37 mouse cellular contexts compared by ENCODE assay signal in the genomic region with DNA sequence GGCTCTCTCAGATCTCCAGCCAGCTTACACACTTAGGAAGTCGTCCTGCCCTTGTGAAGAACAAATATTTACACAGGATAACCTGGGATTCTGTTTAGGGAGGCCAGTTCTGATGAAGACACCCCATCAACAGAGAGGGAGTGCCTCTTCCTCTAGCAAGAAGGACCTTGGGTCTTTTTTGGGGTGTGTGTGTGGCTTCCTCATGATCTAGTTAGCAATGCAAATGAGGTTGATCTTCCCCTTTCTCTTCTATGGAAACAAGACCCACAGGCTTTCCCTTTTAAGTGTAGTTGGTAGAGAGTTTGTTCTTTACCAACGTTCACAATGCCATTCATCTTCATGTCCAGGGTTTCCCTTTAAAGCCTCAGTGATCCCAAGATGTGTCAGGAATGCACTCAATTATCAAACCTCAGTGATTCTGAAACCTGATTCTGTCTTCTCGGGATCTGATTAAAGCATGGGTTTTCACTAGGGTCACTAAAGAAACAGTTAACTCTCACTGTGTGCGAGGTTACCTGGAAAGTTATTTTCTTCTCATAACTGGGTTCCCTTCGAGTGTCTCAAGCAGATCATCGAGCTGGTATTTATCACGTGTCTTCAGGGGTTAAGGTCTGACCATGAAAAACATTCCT. TPM values are rescaled to one million over a fixed set of nuclear protein-coding genes. Genes with fewer than 3 reads are reported as not detected.
DNase-seq lines count a peak whose midpoint lies in the region; ATAC-seq lines count a peak whose summit lies in the region.
"Had no signal": no experiment of that assay in that cellular context is flagged by ENCODE, and none has a peak within 500 bp of the region (broad histone marks: within the 10 kb centered on the region; RNA-seq: fewer than 3 reads in every experiment).

No protein-coding gene starts in this region.

- no peaks in the 10 kb centered on the region for H3K36me3 ChIP-seq in kidney, embryonic 14.5 days (ENCODE audit: control insufficient read depth, insufficient read depth, low read length)
- H3K36me3 ChIP-seq: embryonic facial prominence, embryonic 13.5 days; forebrain, embryonic 10.5 days; heart, embryonic 12.5 days; limb, embryonic 13.5 days; lung, embryonic 15.5 days had no signal

- ATAC-seq in kidney, embryonic 14.5 days (ENCODE audit: low FRiP score, low TSS enrichment), result peak; percentile 57
- ATAC-seq in megakaryocyte progenitor cell, adult 5-6 weeks (replicated peaks; ENCODE audit: poor library complexity), result peak; percentile 52
- ATAC-seq: CD4-positive, CD25-positive, alpha-beta regulatory T cell, adult 4 months; forebrain, embryonic 16.5 days; inflammation-experienced regulatory T-cells, adult 6 months; midbrain, embryonic 16.5 days had no signal

- no peaks in the 10 kb centered on the region for H3K27me3 ChIP-seq in kidney, embryonic 14.5 days (ENCODE audit: control insufficient read depth, insufficient read depth, low read length)
- H3K27me3 ChIP-seq: embryonic facial prominence, embryonic 13.5 days; heart, embryonic 12.5 days; limb, embryonic 13.5 days; lung, embryonic 15.5 days had no signal

- H3K4me2 ChIP-seq in kidney, embryonic 14.5 days (replicated peaks; ENCODE audit: low read depth, low read length), result no peak overlapping the region
- H3K4me2 ChIP-seq: embryonic facial prominence, embryonic 13.5 days; heart, embryonic 12.5 days; hindbrain, embryonic 14.5 days; limb, embryonic 13.5 days; liver, embryonic 11.5 days; lung, embryonic 15.5 days; midbrain, embryonic 11.5 days had no signal

- WGBS in kidney, embryonic 14.5 days, result 13% methylated on average over 7 of the region's 7 CpGs

- DNase-seq in kidney, postnatal 25 days, result no peak
- peak; percentile 13 to 14 for DNase-seq in spleen, postnatal 36 days (ENCODE audit: low spot score in 2 of 2)
- DNase-seq in spleen, postnatal 14 days (ENCODE audit: low spot score in 2 of 2), result no peak
- no peak for DNase-seq in cerebellum, postnatal 36 days
- DNase-seq in thymus, postnatal 25 days, result no peak
- DNase-seq: adrenal gland, postnatal 10 days; cerebellum, adult 8-10 months; gastrocnemius, adult 2 months; gastrocnemius, postnatal 36 days; heart, adult 18-20 months; heart, postnatal 4 days; kidney, postnatal 10 days; right cerebral cortex, adult 18-20 months; thymus, postnatal 36 days had no signal

- H3K4me1 ChIP-seq in kidney, embryonic 14.5 days (ENCODE audit: control insufficient read depth, insufficient read depth, low read length), result peaks cover 22% of the 10 kb centered on the region
- H3K4me1 ChIP-seq: embryonic facial prominence, embryonic 13.5 days; heart, embryonic 12.5 days; limb, embryonic 13.5 days; lung, embryonic 15.5 days had no signal

- H3K4me3 ChIP-seq in kidney, embryonic 14.5 days (ENCODE audit: low read length), result no peak overlapping the region
- H3K4me3 ChIP-seq: embryonic facial prominence, embryonic 13.5 days; forebrain, embryonic 10.5 days; gastrocnemius, adult 2 months; heart, embryonic 12.5 days; layer of hippocampus, adult 2 months; left cerebral cortex, adult 2 months; limb, embryonic 13.5 days; lung, embryonic 15.5 days had no signal

- peak overlapping the region; percentile 74 for H3K27ac ChIP-seq in kidney, embryonic 14.5 days (ENCODE audit: low read depth, low read length)
- H3K27ac ChIP-seq: embryonic facial prominence, embryonic 13.5 days; forebrain, embryonic 10.5 days; gastrocnemius, adult 2 months; hindbrain, embryonic 14.5 days; layer of hippocampus, adult 2 months; left cerebral cortex, adult 2 months; limb, embryonic 13.5 days; lung, embryonic 15.5 days had no signal

- no peaks in the 10 kb centered on the region for H3K9me3 ChIP-seq in kidney, embryonic 14.5 days (ENCODE audit: control insufficient read depth, low read length)
- H3K9me3 ChIP-seq: embryonic facial prominence, embryonic 13.5 days; forebrain, embryonic 10.5 days; heart, embryonic 12.5 days; limb, embryonic 13.5 days; lung, embryonic 15.5 days had no signal

- H3K9ac ChIP-seq in kidney, embryonic 14.5 days (ENCODE audit: low read depth, low read length), result no peak overlapping the region
- H3K9ac ChIP-seq: embryonic facial prominence, embryonic 13.5 days; heart, embryonic 12.5 days; hindbrain, embryonic 14.5 days; limb, embryonic 13.5 days; lung, embryonic 15.5 days had no signal

RNA-seq across cellular contexts. Expression of a gene that starts 29.0 kb away (rescaled TPM):
- polyA plus RNA-seq in kidney, embryonic 14.5 days (2014; fragmentation: Nextera tagmentation; extraction: Ambion mirVana), result not detected in 2 replicates
- not detected in 2 replicates for total RNA-seq in megakaryocyte progenitor cell, adult 5-6 weeks (2015)
- not detected in 2 replicates for total RNA-seq in megakaryocyte progenitor cell, adult 5-6 weeks (2017)
- total RNA-seq: adrenal gland, postnatal 10 days; gastrocnemius, adult 2 months; gastrocnemius, postnatal 36 days; heart, adult 18-20 months; heart, postnatal 4 days; layer of hippocampus, adult 2 months; layer of hippocampus, postnatal 14 days; left cerebral cortex, adult 2 months; left cerebral cortex, postnatal 36 days; megakaryocyte, adult 5-6 weeks had no signal
- polyA plus RNA-seq: CD4-positive, CD25-positive, alpha-beta regulatory T cell, adult 4 months; embryonic facial prominence, embryonic 13.5 days; forebrain, embryonic 10.5 days; forebrain, embryonic 16.5 days; heart, embryonic 12.5 days; heart, postnatal 0 days; hindbrain, embryonic 14.5 days; inflammation-experienced regulatory T-cells, adult 6 months; limb, embryonic 13.5 days; liver, embryonic 11.5 days; liver, embryonic 16.5 days; lung, embryonic 15.5 days; midbrain, embryonic 11.5 days; midbrain, embryonic 16.5 days; neural tube, embryonic 11.5 days; stomach, embryonic 16.5 days had no signal

RNA-seq across cellular contexts. Expression of a gene that starts 46.0 kb away (rescaled TPM):
- polyA plus RNA-seq in kidney, embryonic 14.5 days (2014; fragmentation: Nextera tagmentation; extraction: Ambion mirVana), result 463 and 518 TPM in 2 replicates
- total RNA-seq in megakaryocyte progenitor cell, adult 5-6 weeks (2015), result 397 and 412 TPM in 2 replicates
- 294 and 304 TPM in 2 replicates for total RNA-seq in megakaryocyte progenitor cell, adult 5-6 weeks (2017)

Comparison
In these comparisons a context has a peak if more than half of its experiments do, and no peak if none do; other contexts are left out.
1. DNase-seq: peak in spleen, postnatal 36 days (2 of 2); none in kidney, postnatal 25 days (0 of 2), spleen, postnatal 14 days (0 of 2), cerebellum, postnatal 36 days (0 of 2) and thymus, postnatal 25 days (single experiment).